Mouse (Mus musculus): ENCODE results near the gene Anks1. TPM values are rescaled to one million over a fixed set of nuclear protein-coding genes. Genes with fewer than 3 reads are reported as not detected.

Gene Anks1
- polyA plus RNA-seq, 1 experiment from 2014 or later, result 61.0 TPM

DNA sequence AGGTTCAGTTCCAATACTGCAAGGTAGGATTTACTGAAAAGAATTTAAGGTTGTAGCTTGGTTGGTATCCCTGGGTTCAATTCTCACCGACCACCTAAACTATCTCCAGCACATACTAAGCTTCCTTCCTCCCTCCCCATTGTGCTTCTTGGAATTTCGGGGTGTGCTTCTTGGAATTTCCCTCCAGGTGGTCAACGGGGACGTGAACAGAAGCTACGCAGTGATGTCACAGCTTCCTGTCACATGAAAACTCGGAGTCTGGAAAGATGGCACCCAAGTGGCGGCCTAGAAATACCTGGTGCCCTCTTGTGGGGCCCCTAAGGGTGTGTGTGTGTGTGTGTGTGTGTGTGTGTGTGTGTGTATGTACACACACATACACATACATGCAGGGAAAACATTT, 172.8 kb downstream of the Anks1 start:
- Histone ChIP-seq H3K4me1 (peaks cover 40% of the 10 kb centered on the region), H3K27ac (no peak overlapping the region), H3K9ac (no peak overlapping the region), H3K9me3 (no peaks in the 10 kb centered on the region), H3K36me3 (replicated peaks) (no peaks in the 10 kb centered on the region), H3K4me2 (no peak overlapping the region), H3K27me3 (peaks cover 34% of the 10 kb centered on the region), H3K4me3 (replicated peaks) (no peak overlapping the region)
- 89% methylated on average over 7 of the region's 7 CpGs for WGBS
- no peak for ATAC-seq (ENCODE audit: low FRiP score)

DNA sequence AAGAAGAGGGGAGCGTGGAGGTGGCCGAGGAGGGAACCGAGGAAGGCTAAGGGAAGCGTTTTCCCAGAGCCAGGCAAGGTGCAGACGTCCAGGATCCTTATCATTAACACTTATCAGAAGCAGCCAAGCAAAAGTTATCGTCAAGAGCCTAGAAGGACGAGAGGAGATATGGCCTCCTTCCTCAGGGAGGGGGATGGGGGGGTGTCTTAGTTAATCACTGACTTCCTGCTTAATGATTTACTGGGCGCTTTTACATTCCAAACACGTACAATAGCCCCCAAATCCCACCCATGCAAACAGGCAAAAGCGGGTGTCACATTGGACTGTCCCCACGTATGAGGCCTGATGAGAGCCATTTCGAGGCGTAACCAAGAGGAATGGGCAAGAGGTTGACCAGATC, 173.8 kb downstream of the Anks1 start:
- no peaks in the 10 kb centered on the region for H3K9me3 ChIP-seq
- WGBS, result 74% methylated on average over 13 of the region's 13 CpGs
- H3K27me3 ChIP-seq, result peaks cover 34% of the 10 kb centered on the region
- H3K9ac ChIP-seq, result no peak overlapping the region
- H3K36me3 ChIP-seq (replicated peaks), result no peaks in the 10 kb centered on the region
- no peak for ATAC-seq (ENCODE audit: low FRiP score)
- no peak overlapping the region for H3K4me2 ChIP-seq
- no peak overlapping the region for H3K4me3 ChIP-seq (replicated peaks)
- no peak overlapping the region for H3K27ac ChIP-seq
- peaks cover 48% of the 10 kb centered on the region for H3K4me1 ChIP-seq

- peaks cover 34% of the 10 kb centered on the region for H3K27me3 ChIP-seq
- no peak overlapping the region for H3K4me2 ChIP-seq
- H3K9ac ChIP-seq, result no peak overlapping the region
- H3K4me1 ChIP-seq, result peaks cover 50% of the 10 kb centered on the region
- WGBS, result 26% methylated on average over 22 of the region's 22 CpGs
- no peaks in the 10 kb centered on the region for H3K36me3 ChIP-seq (replicated peaks)
- H3K4me3 ChIP-seq (replicated peaks), result no peak overlapping the region
- no peak for ATAC-seq (ENCODE audit: low FRiP score)
- H3K27ac ChIP-seq, result no peak overlapping the region
- no peaks in the 10 kb centered on the region for H3K9me3 ChIP-seq
These were observed 175.3 kb downstream of the Anks1 start for GRCm38 (mm10) chr17:28084395-28084905.

- H3K27ac ChIP-seq, result 0 out of 2 replicates have a peak overlapping the region, but pooled peaks have one; percentile 4
- H3K4me1 ChIP-seq, result peaks cover 46% of the 10 kb centered on the region
- no peaks in the 10 kb centered on the region for H3K36me3 ChIP-seq (replicated peaks)
- peak overlapping the region; percentile 33 for H3K4me2 ChIP-seq
- no peaks in the 10 kb centered on the region for H3K9me3 ChIP-seq
- H3K4me3 ChIP-seq (replicated peaks), result peak overlapping the region; percentile 4; the same call in 1 of the 2 replicates
- H3K27me3 ChIP-seq, result peaks cover 31% of the 10 kb centered on the region
- ATAC-seq (ENCODE audit: low FRiP score), result peak; percentile 54
- no peak overlapping the region for H3K9ac ChIP-seq
- under 1% methylated on average over 16 of the region's 16 CpGs for WGBS
These were observed 175.9 kb downstream of the Anks1 start for GRCm38 (mm10) chr17:28084964-28085363.

GRCm38 (mm10) chr17:28087430-28087829, 178.3 kb downstream of the Anks1 start:
- H3K4me2 ChIP-seq, result no peak overlapping the region
- no peaks in the 10 kb centered on the region for H3K9me3 ChIP-seq
- peak overlapping the region; percentile 31; the same call in 1 of the 2 replicates for H3K27ac ChIP-seq
- no peaks in the 10 kb centered on the region for H3K36me3 ChIP-seq (replicated peaks)
- peaks cover 20% of the 10 kb centered on the region for H3K27me3 ChIP-seq
- H3K4me1 ChIP-seq, result peaks cover 38% of the 10 kb centered on the region
- no peak overlapping the region for H3K4me3 ChIP-seq (replicated peaks)
- no peak for ATAC-seq (ENCODE audit: low FRiP score)
- 20% methylated on average over 5 of the region's 5 CpGs for WGBS
- no peak overlapping the region for H3K9ac ChIP-seq

- H3K9ac ChIP-seq, result no peak overlapping the region
- no peaks in the 10 kb centered on the region for H3K36me3 ChIP-seq (replicated peaks)
- no peak for ATAC-seq (ENCODE audit: low FRiP score)
- peaks cover 8% of the 10 kb centered on the region for H3K27me3 ChIP-seq
- peaks cover 36% of the 10 kb centered on the region for H3K4me1 ChIP-seq
- no peak overlapping the region for H3K4me3 ChIP-seq (replicated peaks)
- H3K9me3 ChIP-seq, result no peaks in the 10 kb centered on the region
- no peak overlapping the region for H3K4me2 ChIP-seq
- WGBS, result 98% methylated on average over 6 of the region's 6 CpGs
- H3K27ac ChIP-seq, result no peak overlapping the region
These were observed 179.6 kb downstream of the Anks1 start for GRCm38 (mm10) chr17:28088718-28089117.

DNA sequence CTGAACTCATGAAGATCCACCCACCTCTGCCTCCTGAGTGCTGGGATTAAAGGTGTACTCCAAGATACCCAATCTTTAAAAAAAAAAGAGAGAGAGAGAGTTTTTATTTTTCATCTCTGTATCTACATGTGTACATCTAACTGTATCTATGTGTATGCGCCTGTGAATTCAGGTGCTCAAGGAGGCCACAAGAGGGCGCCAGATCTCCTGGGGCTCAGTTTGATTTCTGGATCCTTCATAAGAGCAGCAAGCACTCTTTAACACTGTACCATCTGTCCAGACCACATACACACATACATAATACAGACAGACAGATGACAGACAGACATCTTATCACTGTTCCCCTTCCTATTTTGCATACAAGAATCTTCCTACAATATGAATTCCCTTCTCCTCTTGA, 183.2 kb downstream of the Anks1 start:
- H3K4me1 ChIP-seq, result peaks cover 14% of the 10 kb centered on the region
- H3K9ac ChIP-seq, result no peak overlapping the region
- ATAC-seq (ENCODE audit: low FRiP score), result no peak
- WGBS, result 89% methylated on average over 2 of the region's 2 CpGs
- H3K9me3 ChIP-seq, result 0 out of 2 replicates have a peak, but pooled peaks cover 4% of the 10 kb centered on the region
- no peaks in the 10 kb centered on the region for H3K36me3 ChIP-seq (replicated peaks)
- no peak overlapping the region for H3K4me3 ChIP-seq (replicated peaks)
- no peaks in the 10 kb centered on the region for H3K27me3 ChIP-seq
- no peak overlapping the region for H3K4me2 ChIP-seq
- H3K27ac ChIP-seq, result no peak overlapping the region

- 78% methylated on average over 3 of the region's 3 CpGs for WGBS
- Histone ChIP-seq H3K9ac (no peak overlapping the region), H3K27ac (no peak overlapping the region), H3K4me3 (replicated peaks) (no peak overlapping the region), H3K4me1 (peaks cover 7% of the 10 kb centered on the region; the same call in 1 of the 2 replicates), H3K9me3 (0 out of 2 replicates have a peak, but pooled peaks cover 4% of the 10 kb centered on the region), H3K4me2 (no peak overlapping the region), H3K27me3 (no peaks in the 10 kb centered on the region), H3K36me3 (replicated peaks) (no peaks in the 10 kb centered on the region)
- no peak for ATAC-seq (ENCODE audit: low FRiP score)
These were observed 184.7 kb downstream of the Anks1 start for GRCm38 (mm10) chr17:28093837-28094236.

GRCm38 (mm10) chr17:28096418-28096817, 187.3 kb downstream of the Anks1 start:
- H3K4me2 ChIP-seq, result no peak overlapping the region
- no peak for ATAC-seq (ENCODE audit: low FRiP score)
- no peaks in the 10 kb centered on the region for H3K36me3 ChIP-seq (replicated peaks)
- H3K4me1 ChIP-seq, result peaks cover 11% of the 10 kb centered on the region; the same call in 1 of the 2 replicates
- 87% methylated on average over 10 of the region's 10 CpGs for WGBS
- no peak overlapping the region for H3K9ac ChIP-seq
- no peak overlapping the region for H3K27ac ChIP-seq
- H3K4me3 ChIP-seq (replicated peaks), result no peak overlapping the region
- peaks cover 8% of the 10 kb centered on the region; the same call in 1 of the 2 replicates for H3K9me3 ChIP-seq
- no peaks in the 10 kb centered on the region for H3K27me3 ChIP-seq

DNA sequence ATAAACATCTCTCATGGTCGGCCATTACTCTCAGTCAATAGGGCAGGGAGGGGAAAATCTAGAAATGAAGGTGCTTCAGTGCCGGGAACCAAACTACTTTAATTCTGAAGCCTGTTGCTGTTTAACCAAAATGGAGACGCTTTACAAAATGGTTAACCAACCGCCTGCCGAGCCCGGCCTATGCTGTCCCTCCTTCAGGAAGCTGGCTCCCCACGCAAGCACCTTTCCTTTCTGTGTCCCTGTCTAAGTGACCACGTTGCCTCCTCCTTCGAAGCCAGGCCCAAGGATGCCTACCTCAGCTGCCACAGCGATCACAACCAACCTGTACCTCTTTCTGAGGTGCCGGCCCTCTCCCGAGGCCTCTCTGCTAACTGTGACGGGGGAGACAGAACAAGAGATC, 188.2 kb downstream of the Anks1 start:
- Histone ChIP-seq H3K9me3 (peaks cover 8% of the 10 kb centered on the region; the same call in 1 of the 2 replicates), H3K27me3 (no peaks in the 10 kb centered on the region), H3K4me1 (peaks cover 19% of the 10 kb centered on the region), H3K36me3 (replicated peaks) (no peaks in the 10 kb centered on the region), H3K4me3 (replicated peaks) (no peak overlapping the region), H3K4me2 (no peak overlapping the region), H3K9ac (no peak overlapping the region), H3K27ac (no peak overlapping the region)
- WGBS, result 93% methylated on average over 13 of the region's 13 CpGs
- no peak for ATAC-seq (ENCODE audit: low FRiP score)

GRCm38 (mm10) chr17:28099086-28099485, 190.0 kb downstream of the Anks1 start:
- no peak overlapping the region for H3K4me3 ChIP-seq (replicated peaks)
- no peak for ATAC-seq (ENCODE audit: low FRiP score)
- no peaks in the 10 kb centered on the region for H3K36me3 ChIP-seq (replicated peaks)
- WGBS, result 38% methylated on average over 3 of the region's 3 CpGs
- peaks cover 4% of the 10 kb centered on the region; the same call in 1 of the 2 replicates for H3K27me3 ChIP-seq
- H3K9ac ChIP-seq, result no peak overlapping the region
- peaks cover 4% of the 10 kb centered on the region; the same call in 1 of the 2 replicates for H3K9me3 ChIP-seq
- H3K4me2 ChIP-seq, result no peak overlapping the region
- no peak overlapping the region for H3K27ac ChIP-seq
- H3K4me1 ChIP-seq, result peaks cover 20% of the 10 kb centered on the region

GRCm38 (mm10) chr17:28100669-28101068, 191.6 kb downstream of the Anks1 start:
- H3K9me3 ChIP-seq, result peaks cover 4% of the 10 kb centered on the region; the same call in 1 of the 2 replicates
- H3K9ac ChIP-seq, result no peak overlapping the region
- WGBS, result 82% methylated on average over 1 of the region's 1 CpGs
- no peak overlapping the region for H3K4me2 ChIP-seq
- H3K27ac ChIP-seq, result no peak overlapping the region
- peaks cover 4% of the 10 kb centered on the region; the same call in 1 of the 2 replicates for H3K27me3 ChIP-seq
- H3K36me3 ChIP-seq (replicated peaks), result no peaks in the 10 kb centered on the region
- H3K4me3 ChIP-seq (replicated peaks), result no peak overlapping the region
- ATAC-seq (ENCODE audit: low FRiP score), result no peak
- H3K4me1 ChIP-seq, result peaks cover 20% of the 10 kb centered on the region

DNA sequence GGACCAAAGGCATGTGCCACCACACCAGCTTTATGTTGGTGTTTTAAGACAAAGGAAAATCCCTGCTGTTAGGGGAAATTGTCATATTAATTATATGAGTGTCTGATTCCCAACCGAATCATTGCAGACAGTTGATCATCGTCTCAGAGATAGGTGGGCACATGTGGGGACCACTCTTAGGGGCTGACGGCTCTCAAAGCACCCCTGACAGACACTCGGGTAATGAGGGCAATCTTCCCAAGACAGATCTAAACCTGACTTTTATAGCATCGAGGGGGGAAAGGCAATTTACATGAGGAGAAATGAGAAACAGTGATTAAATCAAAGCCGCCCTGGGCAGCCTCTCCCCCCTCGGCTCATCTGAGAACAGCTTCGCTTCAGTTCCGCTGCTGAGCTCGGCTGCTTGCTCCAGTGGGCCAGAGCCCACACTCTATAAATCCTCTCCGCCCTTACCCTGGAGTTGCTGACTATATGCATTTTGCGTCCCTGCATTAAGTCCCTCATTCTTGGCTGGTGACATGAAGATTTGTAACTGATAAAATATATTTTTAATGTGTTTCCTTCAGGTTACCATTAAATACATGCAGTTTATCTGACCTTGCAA, 192.3 kb downstream of the Anks1 start:
- H3K27me3 ChIP-seq, result peaks cover 4% of the 10 kb centered on the region; the same call in 1 of the 2 replicates
- ATAC-seq (ENCODE audit: low FRiP score), result no peak
- peaks cover 20% of the 10 kb centered on the region for H3K4me1 ChIP-seq
- H3K36me3 ChIP-seq (replicated peaks), result no peaks in the 10 kb centered on the region
- no peak overlapping the region for H3K9ac ChIP-seq
- no peak overlapping the region for H3K4me3 ChIP-seq (replicated peaks)
- H3K27ac ChIP-seq, result no peak overlapping the region
- peaks cover 4% of the 10 kb centered on the region; the same call in 1 of the 2 replicates for H3K9me3 ChIP-seq
- 50% methylated on average over 12 of the region's 12 CpGs for WGBS
- H3K4me2 ChIP-seq, result no peak overlapping the region

All from forebrain, embryonic 12.5 days (tissue).